Mouse (Mus musculus) bone marrow, adult 2 months (tissue): Measurements from ENCODE around the gene Tmem38a.

ENCODE experiments used
- CTCF ChIP-seq: fragments of 200-500 bp; IDR thresholded peaks from 2 replicates; pipeline ENCODE4 v1.5.1; 2011; ENCODE audit warnings: low read length, control low read depth; ENCODE audit not compliant: control insufficient read depth, insufficient read depth
- POLR2A ChIP-seq: fragments of 200-500 bp; IDR thresholded peaks from 2 replicates; pipeline ENCODE4 v1.6.1; 2011; ENCODE audit warnings: low read depth, mild to moderate bottlenecking, control low read depth, low read length, borderline replicate concordance; ENCODE audit not compliant: control insufficient read depth

- no peak for TF ChIP-seq CTCF
- no peak for TF ChIP-seq POLR2A
Measured at GRCm38 (mm10) chr8:72577266-72577665, 5.4 kb downstream of the Tmem38a start.
